ENCODE assay signal across 13 mouse cellular contexts in genomic region chr5:104358592-104358991, GRCm38 (mm10). TPM values are rescaled to one million over a fixed set of nuclear protein-coding genes. Genes with fewer than 3 reads are reported as not detected.
DNase-seq lines count a peak whose midpoint lies in the region; ATAC-seq and TF ChIP-seq lines count a peak whose summit lies in the region.
"Had no signal": no experiment of that assay in that cellular context is flagged by ENCODE, and none has a peak within 500 bp of the region (broad histone marks: within the 10 kb centered on the region; RNA-seq: fewer than 3 reads in every experiment).

No protein-coding gene starts in this region.

- no peak overlapping the region for H3K4me3 ChIP-seq in embryonic fibroblast, embryonic 13.5 days (ENCODE audit: insufficient read depth, low read length)
- no peak overlapping the region for H3K4me3 ChIP-seq in myocyte

- TF ChIP-seq POLR2A in embryonic fibroblast, embryonic 13.5 days (IDR thresholded peaks at IDR 0.05; ENCODE audit: low read depth, low read length) = no peak
- no peak for TF ChIP-seq POLR2A in myocyte (IDR thresholded peaks at IDR 0.05; ENCODE audit: insufficient read length, low read depth)

- peak overlapping the region; percentile 41 for H3K4me2 ChIP-seq in myocyte (ENCODE audit: low read depth)

- no peak for ATAC-seq in cerebellum, adult (ENCODE audit: insufficient number of reproducible peaks, low FRiP score, low TSS enrichment)
- ATAC-seq: lung, postnatal 0 days had no signal

- H3K4me1 ChIP-seq in embryonic fibroblast, embryonic 13.5 days (ENCODE audit: control insufficient read depth, insufficient read depth, low read length) = peaks cover 14% of the 10 kb centered on the region

- H3K27me3 ChIP-seq in myocyte (ENCODE audit: control insufficient read depth, insufficient read depth, insufficient read length) = no peaks in the 10 kb centered on the region

- H3K79me2 ChIP-seq in myocyte (ENCODE audit: control insufficient read depth, insufficient read depth) = no peaks in the 10 kb centered on the region

- no peaks in the 10 kb centered on the region for H3K36me3 ChIP-seq in myocyte (ENCODE audit: control insufficient read depth, insufficient read depth)

- TF ChIP-seq CTCF in embryonic fibroblast, embryonic 13.5 days (IDR thresholded peaks at IDR 0.05; ENCODE audit: borderline replicate concordance, insufficient read depth, low read length) = no peak

- no peak overlapping the region for H3ac ChIP-seq in myocyte (ENCODE audit: control insufficient read depth, insufficient read length)

- DNase-seq in heart, adult 18-20 months = peak; percentile 14 to 31
- no peak for DNase-seq in heart, postnatal 4 days
- peak; percentile 23 for DNase-seq in left cerebral cortex, adult 11 months (ENCODE audit: low spot score)
- no peak for DNase-seq in left cerebral cortex, postnatal 4 days
- no peak for DNase-seq in c-Kit-positive CD71-positive TER-119-positive erythroid progenitor cells, embryonic 14.5 days (ENCODE audit: low spot score)
- DNase-seq: adrenal gland, postnatal 36 days; cerebellum, postnatal 25 days; liver had no signal

- peak overlapping the region; percentile 26; the same call in 1 of the 2 replicates for H3K27ac ChIP-seq in embryonic fibroblast, embryonic 13.5 days (ENCODE audit: insufficient read depth, low read length)

- intact Hi-C loops in left cerebral cortex, postnatal 4 days (cut with DNase I) = no loop called here

TF ChIP-seq in myocyte, 11 proteins besides CTCF, POLR2A, EP300 and RAD21:
- TF ChIP-seq USF1 (IDR thresholded peaks at IDR 0.05; ENCODE audit: low read depth) = peak; percentile 11
- TF ChIP-seq SRF (IDR thresholded peaks at IDR 0.05; ENCODE audit: control insufficient read depth, insufficient read length, low read depth) = no peak
- no peak for TF ChIP-seq CEBPB (IDR thresholded peaks at IDR 0.05; ENCODE audit: insufficient read depth, poor library complexity, severe bottlenecking)

RNA-seq across cellular contexts. Expression of gene Mepe, which starts 33.5 kb away (rescaled TPM):
- total RNA-seq in heart, adult 18-20 months (2021) = not detected
- not detected for total RNA-seq in heart, postnatal 4 days (2021)
- total RNA-seq in left cerebral cortex, postnatal 4 days (2021) = not detected
- not detected in 2 replicates for polyA plus RNA-seq in embryonic fibroblast, embryonic 13.5 days (2011; ENCODE audit: insufficient read length, low read depth, missing spikeins)
- polyA plus RNA-seq in myocyte (2012; fragmentation: generic; extraction: Trizol) = not detected
- total RNA-seq: adrenal gland, postnatal 36 days had no signal
- polyA plus RNA-seq: lung, postnatal 0 days; stomach, embryonic 16.5 days had no signal

RNA-seq across cellular contexts. Expression of gene Ibsp, which starts 59.6 kb away (rescaled TPM):
- total RNA-seq in heart, adult 18-20 months (2021) = not detected
- not detected for total RNA-seq in heart, postnatal 4 days (2021)
- under 1 TPM; 0.54 to 0.60 TPM for total RNA-seq in left cerebral cortex, postnatal 4 days (2021)
- polyA plus RNA-seq in embryonic fibroblast, embryonic 13.5 days (2011; ENCODE audit: insufficient read length, low read depth, missing spikeins) = not detected in 2 replicates
- polyA plus RNA-seq in myocyte (2012; fragmentation: generic; extraction: Trizol) = 0.02 TPM
- total RNA-seq: adrenal gland, postnatal 36 days had no signal

Comparison
In these comparisons a context has a peak if more than half of its experiments do, and no peak if none do; other contexts are left out.
1. DNase-seq: peak in heart, adult 18-20 months (2 of 2) and left cerebral cortex, adult 11 months (single experiment); none in heart, postnatal 4 days (single experiment), left cerebral cortex, postnatal 4 days (single experiment) and c-Kit-positive CD71-positive TER-119-positive erythroid progenitor cells, embryonic 14.5 days (single experiment).